Mouse (Mus musculus): Measurements from ENCODE around the gene Rcn3.

GRCm38 (mm10) chr7:45068000-45068318 lies 24.1 kb downstream of the Rcn3 start:
- TF ChIP-seq MXI1 (IDR thresholded peaks at IDR 0.05; ENCODE audit: low read depth, low read length): no peak
- no peak for TF ChIP-seq EP300 (IDR thresholded peaks at IDR 0.05; ENCODE audit: low read length)
- TF ChIP-seq CHD2 (IDR thresholded peaks at IDR 0.05; ENCODE audit: low read length): no peak
- no peak for TF ChIP-seq BHLHE40 (IDR thresholded peaks at IDR 0.05; ENCODE audit: low read depth, low read length)
- TF ChIP-seq ELF1 (IDR thresholded peaks at IDR 0.05; ENCODE audit: low read depth, low read length): no peak
- no peak for TF ChIP-seq JUND (conservative IDR thresholded peaks at IDR 0.05; ENCODE audit: low read depth, low read length)
- peak in 1 of 2 experiments; percentile 91; a peak in 3 of 4 replicates for TF ChIP-seq CTCF (conservative IDR thresholded peaks at IDR 0.05 in 1 of 2, IDR thresholded peaks at IDR 0.05 in 1 of 2; ENCODE audit: low read depth in 2 of 2, low read length in 2 of 2)

Data from CH12.LX (cell line).